Mouse (Mus musculus) embryo, embryonic 11 days (tissue): ENCODE results near the gene 1600014C10Rik.

ENCODE experiments used
- DNase-seq: peaks from one replicate; pipeline ENCODE4 v3.0.0-alpha.2; 2015

The 1600014C10Rik gene

GRCm38 (mm10) chr7:38184786-38185185 is 1.8 kb downstream of the 1600014C10Rik start:
- no peak for DNase-seq

- no peak for DNase-seq
These were observed 3.8 kb downstream of the 1600014C10Rik start for GRCm38 (mm10) chr7:38186861-38187260.

DNA sequence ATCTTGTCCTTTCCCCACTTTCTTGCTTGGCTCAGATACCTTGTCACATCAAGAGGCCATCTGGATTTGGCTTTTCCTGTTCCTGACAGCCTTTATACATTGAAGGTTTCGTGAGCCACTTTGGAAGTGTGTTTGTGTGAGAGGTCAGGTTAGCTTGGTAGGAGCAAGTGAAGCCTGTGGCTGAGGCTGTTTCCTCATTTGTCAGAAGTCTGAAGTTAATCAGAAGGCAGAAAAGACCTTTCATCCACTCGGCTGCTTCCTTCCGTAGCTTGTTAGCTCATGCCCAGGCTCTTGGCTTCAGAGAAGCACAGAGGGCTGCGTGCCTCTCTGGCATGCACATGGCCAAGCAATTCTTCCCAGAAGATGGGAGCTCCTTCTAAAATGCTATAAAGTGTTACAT is 4.8 kb downstream of the 1600014C10Rik start:
- no peak for DNase-seq

DNA sequence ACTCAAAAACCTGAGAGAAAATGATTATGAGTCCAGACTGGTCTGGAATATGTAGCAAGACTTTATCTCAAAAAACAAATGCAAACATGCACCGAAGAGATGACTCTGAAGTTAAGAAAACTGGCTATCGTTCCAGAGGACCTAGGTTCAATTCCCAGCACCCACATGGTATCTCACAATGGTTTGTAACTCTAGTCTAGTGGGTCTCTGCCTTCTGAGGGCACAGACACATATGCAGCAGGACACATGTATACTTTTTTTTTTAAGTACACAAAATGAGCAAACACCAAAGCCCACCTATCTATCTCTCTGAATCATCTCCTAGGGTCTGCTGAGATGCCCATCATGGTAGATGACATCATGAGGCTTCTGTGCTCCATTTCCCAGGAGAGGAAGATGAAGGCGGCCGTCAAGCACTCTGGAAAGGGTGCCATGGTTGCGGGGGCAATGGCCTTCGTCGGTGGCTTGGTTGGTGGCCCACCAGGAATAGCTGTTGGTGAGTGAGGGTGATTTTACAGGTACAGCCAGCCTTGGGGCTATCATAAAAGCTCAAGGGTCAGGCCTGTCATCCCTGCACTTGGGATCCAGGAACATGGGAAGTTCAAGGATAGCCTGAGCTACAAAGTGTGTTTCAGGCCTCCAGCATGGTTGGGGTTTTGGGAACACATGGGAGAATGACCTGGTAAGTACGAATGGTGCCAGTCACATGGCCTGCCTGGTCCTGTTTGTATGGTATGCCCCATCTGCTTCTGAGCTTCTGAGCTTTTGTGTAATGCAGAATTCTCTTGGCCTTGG is 5.5 kb downstream of the 1600014C10Rik start:
- DNase-seq: no peak

DNA sequence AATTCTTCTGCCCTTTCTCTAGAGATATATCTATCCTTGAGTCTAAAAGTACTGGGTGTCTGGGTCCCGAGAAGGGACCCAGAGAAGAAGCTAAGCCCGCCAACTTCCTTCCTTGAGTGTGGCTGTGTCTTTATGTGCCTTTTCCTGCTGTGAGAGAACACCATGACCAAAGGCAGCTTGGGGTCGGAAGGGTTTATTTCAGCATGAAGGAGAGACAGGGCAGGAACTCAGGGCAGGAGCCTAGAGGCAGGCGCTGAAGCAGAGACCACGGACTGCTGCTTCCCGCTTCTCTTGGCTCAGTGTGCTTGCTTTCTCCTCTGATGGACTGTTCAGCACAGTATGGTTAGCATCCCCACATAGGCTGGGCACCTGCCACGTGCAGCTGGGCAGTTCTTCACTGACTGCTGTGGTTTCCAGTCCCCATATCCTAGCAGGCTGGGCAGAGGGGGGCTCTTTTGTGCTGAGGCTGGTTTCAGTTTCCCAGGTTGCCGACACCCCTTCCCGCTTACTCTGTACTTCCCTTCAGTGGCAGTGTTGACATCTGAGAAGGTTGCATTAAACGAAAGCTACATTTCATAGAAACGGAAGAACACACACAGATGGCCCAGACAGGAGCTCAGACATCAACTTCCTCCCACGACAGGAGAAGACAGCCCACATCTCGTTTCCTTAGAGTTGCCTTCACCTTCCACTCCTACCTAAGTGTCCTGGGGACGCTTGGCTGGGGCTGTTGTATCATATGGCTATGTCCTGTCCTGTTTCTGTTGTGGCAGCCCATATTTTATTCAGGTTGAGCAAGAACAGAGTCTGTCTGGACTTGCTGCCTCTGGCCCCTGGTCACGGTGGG is 6.3 kb downstream of the 1600014C10Rik start:
- DNase-seq: no peak

- no peak for DNase-seq
These were observed 7.2 kb downstream of the 1600014C10Rik start for GRCm38 (mm10) chr7:38190056-38190835.

DNA sequence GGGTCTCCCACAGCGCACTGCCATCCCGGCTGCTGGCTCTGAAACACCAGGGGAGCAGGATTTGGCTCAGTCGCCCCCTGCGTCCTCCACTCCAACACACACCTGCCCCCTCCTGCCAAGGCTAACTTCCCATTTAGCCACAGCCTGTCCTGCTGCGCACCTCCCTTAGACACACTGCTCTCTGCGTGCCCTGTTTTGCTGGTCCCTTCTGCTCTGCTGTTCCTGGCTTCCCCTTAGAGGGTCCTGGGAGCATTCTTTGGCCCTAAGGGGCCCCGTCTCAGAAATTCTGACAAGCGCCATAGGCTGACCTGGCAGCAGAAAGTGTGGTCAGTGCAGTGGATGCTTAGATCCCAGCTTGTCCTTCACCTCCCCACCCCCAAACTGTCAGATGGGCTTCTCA is 8.1 kb downstream of the 1600014C10Rik start:
- no peak for DNase-seq

DNA sequence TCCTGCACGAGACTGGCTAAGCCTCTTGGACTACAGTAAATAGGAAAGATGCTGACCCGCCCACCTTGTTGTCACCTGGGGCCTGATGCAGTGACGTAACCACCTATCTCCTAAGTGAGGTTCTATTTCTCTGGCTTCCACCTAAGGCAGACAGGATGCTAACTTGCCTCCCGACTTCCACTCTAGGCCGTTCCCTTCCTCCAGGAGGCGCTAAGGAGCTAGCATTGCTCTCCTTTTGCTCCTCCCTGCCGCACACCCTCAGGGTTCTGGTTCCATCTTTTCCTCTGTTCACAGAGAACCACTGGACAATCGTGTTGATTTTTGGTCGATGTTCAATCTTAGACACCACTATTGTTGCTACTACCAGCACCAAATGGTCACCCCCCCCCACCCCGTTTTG is 8.6 kb downstream of the 1600014C10Rik start:
- peak; percentile 24 for DNase-seq

DNA sequence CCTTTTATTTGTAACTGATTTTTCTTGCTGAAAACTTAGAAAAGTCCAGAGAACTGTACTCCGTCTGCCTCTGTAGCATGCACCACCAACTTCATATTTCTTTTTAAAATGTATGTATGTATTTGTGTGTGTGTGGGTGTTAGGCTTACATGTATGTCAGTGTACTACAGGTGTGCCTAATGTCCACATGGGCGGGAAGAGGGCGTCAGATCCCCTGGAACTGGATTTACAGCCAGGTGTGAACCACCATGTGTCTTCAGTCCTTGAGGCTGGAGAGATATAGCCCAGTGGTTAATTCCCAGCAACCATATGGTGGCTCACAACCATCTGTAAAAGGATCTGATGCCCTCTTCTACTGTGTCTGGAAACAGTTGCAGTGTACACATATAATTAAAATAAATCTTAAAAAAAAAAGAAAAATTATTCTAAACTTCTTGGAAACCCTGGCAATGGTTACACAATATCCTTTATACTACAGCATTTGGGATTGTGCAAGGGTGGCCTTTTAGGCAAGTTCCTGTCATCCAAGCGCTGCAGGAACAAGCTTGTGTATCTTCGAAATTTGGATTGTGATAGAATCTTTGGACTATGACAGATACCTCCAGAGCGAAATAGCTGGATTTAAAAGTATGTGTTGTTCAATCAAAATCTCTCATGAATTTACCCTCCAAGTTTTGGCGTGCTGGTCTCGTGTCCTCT is 17.0 kb downstream of the 1600014C10Rik start:
- DNase-seq: no peak

DNA sequence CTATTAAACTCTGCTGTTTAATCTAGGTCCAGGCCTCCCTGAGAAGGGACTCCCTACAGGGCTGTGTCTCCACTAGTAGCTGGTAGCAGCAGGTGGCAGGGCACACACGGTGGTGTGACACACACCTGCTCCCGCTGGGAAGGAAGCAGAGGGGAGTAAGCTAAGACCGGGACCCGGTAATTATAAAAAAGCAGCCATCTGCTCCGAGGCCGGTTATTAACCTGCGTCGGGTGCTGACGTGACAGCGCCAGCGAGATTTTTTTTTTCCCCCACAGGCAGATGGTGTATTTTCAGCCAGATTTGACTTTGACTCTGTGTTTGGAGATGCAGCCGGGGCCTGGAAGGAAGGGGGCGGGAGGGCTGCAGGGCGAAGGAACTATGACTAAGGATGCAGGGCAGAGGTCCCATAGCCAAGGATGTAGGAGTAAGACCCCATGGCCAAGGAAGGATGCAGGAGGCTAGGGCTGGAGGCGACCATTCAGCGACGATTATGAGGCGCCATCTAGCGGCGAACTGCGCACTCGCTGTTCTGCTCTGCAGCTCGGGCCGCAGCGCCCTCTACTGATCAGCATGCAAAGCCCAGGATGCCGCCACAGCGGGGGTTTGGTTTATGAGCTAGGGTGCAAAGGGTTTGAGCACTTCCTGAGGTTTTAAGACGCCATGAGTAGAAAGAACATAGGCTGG is 17.7 kb downstream of the 1600014C10Rik start:
- DNase-seq: peak; percentile 92

DNA sequence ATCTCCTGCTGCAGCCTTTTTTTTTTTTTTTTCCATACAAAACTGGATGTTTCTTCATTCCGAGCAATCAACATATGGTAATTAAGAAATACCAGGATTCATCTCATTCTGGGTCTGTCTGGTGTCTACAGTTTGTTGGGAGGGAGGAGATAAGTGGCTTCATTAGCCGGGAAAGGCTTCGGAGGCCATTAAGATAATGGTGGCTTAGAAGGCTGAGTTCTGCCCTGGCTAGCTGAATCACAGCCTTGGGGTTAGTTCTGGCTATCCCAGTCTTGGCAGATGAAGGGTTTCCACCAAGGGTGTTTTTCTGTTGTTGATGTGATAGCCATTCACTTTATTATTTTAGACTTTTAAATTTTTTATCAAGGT is 18.3 kb downstream of the 1600014C10Rik start:
- no peak for DNase-seq

GRCm38 (mm10) chr7:38204314-38204713 is 21.3 kb downstream of the 1600014C10Rik start:
- DNase-seq: no peak

- no peak for DNase-seq
These were observed 22.8 kb downstream of the 1600014C10Rik start for GRCm38 (mm10) chr7:38205801-38206200.

- DNase-seq: no peak
These were observed 23.5 kb downstream of the 1600014C10Rik start for GRCm38 (mm10) chr7:38206564-38206963.

- DNase-seq: no peak
These were observed 26.0 kb downstream of the 1600014C10Rik start for GRCm38 (mm10) chr7:38208969-38209368.

DNA sequence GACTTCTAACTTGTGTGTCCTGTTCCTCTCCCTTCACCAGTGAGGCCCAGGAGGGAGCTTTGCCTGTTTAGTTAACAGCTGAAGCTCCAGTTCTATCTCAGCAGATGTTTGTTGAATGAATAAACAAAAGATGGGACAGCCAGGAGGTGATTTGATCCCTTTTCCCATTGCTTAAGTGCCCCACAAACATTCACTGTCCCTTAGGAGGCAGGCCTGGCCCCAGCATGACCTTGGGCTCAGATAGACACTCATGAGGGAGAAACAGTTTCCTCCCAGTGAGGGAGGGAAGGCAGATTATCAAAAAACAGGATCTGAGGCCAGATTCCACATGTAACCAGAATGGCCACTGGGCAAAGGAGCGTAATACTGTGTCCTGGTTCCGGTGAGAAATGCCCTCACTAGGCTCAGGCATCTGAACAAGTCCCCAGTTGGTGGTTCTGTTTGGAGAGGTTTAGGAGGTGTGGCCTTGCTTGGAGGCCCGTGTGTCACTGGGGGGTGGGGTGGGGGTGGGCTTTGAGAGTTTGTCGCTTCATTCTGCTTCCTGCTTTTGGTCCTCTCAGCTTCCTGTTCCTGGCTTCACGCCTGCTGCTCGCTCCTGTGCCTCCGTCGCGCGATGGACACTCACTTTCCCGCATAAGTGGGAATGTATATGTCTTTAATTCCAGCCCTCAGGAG is 26.6 kb downstream of the 1600014C10Rik start:
- DNase-seq: no peak

DNA sequence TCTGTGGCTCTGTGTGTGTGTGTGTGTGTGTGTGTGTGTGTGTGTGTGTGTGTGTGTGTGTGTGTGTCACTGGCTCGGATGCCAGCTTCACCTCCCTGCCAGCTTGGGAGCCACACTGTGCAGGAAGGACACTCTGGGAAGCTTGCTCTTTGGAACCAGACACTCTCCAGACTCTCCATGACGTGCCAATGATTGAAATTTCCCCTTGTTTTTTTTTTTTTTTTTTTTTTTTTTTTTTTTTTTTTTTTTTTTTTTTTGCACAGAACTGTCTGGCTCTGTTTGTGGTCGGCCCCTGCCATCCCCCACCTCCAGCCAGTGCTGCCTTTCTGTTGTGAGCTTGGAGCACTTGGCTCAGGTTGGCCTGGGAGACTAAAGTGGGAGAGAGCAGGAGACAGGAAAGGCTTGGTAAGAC is 29.6 kb downstream of the 1600014C10Rik start:
- DNase-seq: no peak

DNA sequence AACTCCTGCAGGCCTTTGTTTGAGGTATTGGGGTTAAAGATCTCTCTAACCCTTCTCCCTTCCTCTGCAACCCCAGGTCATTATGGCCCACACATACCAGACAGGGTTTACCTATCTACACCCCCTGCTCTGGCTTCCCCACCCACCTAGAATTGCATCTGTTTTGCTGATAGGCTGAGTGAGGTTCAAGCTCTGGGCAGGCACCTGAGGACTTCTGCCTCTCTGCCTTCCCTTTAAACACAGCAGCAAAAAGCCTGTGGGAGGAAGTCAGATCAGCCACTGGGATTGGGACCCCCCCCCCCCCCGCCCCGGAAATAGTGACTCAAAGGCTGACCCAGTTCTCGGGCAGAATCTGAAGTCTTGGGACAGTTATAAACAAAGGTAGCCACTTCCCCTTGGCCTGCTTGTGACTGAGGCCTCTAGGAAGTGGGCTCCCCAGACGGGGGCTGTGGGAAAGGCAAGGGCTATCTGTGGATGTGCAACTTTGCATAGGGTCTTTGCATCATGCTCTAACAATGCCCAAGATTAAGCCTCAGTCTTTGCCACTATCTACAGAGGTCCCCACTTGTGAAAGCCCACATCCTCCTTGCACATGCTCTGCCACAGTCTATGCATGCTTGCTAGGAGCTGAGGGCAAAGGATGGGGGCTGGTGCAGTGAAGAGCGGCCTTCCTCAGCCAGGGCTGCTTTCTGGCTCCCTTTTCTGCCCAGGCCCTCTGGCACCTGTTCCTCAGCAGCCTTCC is 31.6 kb downstream of the 1600014C10Rik start:
- no peak for DNase-seq

DNA sequence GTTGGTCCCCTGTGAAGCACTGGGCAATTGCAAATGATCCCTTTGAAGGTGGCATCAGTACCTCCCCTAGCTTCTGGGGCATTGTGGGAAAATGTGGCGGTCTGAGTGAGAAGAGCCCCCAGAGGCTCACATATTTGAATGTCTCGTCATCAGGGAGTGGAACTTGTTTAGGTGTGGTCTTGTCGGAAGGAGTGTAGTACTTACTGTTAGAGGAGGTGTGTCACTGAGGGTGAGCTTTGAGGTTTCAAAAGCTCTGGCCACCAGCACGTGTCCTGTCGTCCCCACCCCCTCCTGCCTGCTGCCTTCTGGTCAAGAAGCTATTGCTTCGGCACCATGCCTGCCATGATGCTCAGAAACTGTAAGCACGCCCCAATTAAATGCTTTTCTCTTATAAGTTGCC is 32.3 kb downstream of the 1600014C10Rik start:
- no peak for DNase-seq

DNA sequence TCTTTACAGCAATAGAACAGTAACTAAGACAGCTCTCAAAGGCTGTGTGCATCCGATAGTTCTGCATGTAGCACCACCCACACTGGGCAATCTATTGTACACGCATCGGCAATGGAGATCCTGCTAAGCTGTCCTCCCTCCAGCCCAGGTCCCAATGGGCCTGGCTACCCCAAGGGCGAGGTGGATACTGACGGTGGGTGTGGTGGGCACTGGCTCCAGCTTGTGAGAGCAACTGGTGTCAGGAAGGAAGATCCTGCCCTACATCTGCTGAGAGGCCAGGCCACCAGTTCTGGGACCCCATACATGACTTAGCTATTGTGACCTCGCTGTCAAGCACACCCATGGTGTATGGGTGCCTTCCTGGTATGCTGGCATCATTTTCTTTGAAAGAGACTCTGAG is 32.7 kb downstream of the 1600014C10Rik start:
- no peak for DNase-seq
